Mouse (Mus musculus) frontal cortex, adult (tissue): ENCODE data around the gene 9930022D16Rik.

Experiments used
- ATAC-seq: cut with Nextera tagmentation; 2 replicates; pipeline ENCODE4 v1.9.2; 2017; ENCODE audit warnings: mild to moderate bottlenecking, moderate library complexity, mixed read lengths; ENCODE audit not compliant: low TSS enrichment

9930022D16Rik gene

DNA sequence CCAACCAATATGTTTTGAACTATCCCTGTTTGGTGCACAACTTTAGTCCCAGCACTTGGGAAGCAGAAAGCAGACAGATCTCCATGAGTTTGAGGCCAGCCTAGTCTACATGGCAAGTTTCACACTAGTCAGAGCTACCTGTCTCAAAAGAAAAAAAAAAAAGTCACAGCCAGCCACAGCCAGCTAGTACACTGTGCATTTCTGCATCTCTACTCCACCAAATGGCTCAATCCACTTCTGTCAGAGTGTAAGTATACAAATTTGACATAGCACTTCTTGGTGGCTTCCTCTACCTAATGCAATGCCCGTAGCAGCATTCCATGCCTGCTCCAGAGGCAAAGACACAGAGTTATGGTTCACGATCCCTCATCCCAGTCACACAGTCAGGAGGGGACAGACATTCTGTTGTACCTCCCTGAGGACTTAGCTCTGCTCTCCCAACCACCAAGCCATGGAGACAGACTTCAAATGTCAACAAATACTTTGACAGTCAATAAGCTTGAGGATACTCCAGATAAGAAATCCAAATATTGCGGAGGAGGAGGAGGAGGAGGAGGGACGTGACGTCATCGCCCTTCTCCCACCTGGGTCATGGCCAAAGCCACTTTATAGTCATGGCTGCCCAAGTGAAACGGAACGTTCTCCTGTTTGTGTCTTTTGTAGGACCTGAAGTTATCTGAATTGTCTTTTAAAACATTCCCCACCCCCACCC lies 3.1 kb downstream of the 9930022D16Rik start:
- ATAC-seq: no peak

DNA sequence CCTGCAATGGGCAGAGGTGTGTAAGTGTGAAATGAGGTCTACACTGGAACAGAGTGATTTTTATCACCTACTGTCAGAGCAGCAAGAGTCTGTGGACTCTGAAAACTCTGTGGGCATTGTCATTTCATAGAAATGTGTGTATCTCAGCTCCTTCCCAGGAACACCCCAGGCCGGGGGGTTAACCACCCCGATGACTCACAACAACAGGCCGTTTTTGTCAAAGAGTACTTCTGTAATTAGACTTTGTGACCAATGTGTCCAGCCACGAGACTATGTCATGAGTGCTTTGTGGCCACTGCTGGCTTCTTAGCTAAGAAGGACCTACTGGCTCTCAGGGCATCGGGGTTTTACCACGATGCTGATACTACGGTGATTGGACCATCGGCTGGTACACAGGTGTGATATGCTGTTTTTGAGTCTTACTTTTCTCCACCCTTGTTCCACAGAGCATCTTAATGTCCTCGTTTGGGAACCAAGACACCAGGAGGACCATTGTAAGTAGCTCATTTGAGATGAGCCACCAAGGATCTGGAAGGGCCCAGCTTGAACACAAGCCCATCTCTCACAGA lies 3.8 kb downstream of the 9930022D16Rik start:
- ATAC-seq: no peak

DNA sequence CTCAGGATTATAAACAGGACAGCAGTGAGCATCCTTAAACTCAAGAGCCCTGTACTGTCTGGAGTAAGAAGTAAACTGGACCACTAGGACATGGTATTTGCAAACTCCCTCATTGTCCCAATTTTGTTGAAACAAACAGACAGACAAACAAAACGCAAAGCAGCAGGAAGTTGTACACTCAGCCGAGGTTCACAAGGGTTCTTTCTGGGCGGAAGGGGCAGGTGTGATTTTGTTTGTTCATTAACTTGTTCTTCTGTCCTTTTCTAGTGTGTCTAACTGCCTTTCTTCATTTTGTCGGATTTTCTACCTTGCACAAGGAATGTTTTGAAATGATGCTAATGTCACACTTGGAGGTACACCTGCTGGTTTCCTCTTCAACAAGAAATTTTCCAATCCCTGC lies 5.7 kb downstream of the 9930022D16Rik start:
- no peak for ATAC-seq

DNA sequence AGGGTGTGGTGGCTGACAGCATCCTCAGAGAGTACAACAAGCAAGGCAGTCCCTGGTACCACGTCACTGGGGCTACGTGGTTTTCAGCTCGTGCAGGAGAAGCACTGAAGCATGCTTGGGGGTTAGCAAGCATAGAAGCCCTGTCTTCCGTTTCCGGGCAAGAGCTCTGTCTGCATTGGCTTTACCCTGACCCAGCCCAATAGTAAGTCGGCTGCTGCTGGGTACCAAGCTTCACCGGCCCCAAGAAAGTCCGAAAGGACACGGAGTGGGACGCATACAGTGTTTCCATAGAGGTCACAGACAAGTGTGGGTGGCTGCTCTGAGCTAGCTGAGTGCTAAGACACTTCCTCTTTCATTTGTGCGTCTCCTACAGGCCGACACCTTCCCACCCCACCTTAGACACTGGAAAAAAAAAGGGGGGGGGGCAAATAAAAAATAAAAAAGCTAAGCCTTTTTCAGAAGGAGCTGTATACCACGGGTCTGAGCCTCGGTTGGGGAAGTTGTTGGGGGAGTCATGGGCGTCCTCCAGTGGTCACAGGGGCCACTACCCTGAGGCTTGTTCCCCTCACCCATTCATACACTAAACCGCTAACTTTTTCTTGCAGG lies 6.3 kb downstream of the 9930022D16Rik start:
- no peak; the same call in 1 of the 2 replicates for ATAC-seq

DNA sequence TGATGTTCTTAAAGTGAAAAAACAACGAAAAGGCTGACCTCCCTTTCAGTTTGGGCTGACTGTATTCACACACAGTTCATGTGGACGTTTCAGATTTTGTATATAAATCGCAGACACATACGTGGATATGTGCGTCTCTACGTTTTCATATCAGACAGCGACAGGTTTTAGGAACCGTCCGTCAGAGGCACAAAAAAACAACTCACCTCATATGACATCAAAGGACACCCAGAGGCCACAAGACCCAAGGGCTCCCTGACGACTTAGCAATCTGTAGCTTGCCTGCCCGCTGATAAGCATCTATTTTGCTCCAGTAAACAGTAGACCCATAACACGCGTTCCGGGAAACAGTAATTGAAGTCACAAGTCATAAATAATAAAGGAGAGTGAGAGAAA lies 6.8 kb downstream of the 9930022D16Rik start:
- ATAC-seq: no peak

DNA sequence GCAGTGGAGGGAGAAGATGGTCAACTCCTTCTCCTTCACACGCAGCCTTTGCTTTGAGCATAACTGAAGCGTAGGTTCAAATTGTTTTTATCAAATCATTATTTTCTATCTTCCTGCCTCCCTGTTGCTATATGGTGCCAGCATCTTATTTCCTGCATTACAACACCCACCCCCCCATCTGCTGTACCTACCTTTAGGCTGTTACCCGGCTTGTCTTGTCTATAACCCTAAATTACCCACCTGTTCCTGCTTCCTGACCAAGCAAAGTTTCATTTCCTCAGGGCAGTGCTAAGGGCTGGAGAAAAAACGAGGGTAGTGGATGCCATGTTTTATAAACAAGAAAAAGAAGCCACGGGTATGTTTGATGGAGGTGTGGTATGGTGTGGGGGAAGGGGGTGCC lies 7.5 kb downstream of the 9930022D16Rik start:
- ATAC-seq: no peak

DNA sequence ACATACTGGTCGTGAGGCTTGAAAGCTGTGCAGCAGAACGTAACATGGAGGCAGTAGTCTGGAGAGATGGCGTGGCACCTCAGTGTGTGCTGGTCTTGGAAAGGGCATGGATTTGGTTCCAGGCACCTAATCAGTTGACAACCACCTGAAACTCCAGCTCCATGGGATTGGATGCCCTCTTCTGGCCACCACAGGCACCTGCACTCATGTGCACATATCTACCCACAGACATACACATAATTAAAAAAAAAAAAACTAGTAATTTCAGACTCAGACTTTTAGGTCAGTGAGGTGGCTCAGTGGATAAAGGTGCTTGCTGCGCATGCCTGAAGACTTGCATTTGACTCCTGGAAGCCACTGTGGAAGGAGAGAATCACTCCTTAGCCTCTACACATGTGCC lies 8.5 kb downstream of the 9930022D16Rik start:
- no peak for ATAC-seq

DNA sequence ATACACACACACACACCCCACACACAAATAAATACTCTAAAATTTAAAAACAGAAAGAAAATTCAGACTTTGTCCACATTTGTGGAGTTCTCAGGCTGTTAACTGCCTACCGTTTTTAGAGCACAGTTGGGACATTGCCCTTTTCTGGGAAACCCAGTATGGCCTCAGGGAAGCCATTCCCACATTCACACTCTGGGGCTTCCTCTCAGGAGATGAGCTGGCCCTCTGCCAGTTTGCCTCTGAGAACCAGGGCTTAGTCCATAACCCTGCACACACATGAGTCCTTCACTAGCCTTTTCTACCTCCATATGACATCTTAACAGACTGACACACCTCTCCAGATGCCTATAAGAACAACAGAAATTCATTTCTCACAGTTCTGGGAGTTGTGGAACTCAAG lies 9.6 kb downstream of the 9930022D16Rik start:
- no peak for ATAC-seq

DNA sequence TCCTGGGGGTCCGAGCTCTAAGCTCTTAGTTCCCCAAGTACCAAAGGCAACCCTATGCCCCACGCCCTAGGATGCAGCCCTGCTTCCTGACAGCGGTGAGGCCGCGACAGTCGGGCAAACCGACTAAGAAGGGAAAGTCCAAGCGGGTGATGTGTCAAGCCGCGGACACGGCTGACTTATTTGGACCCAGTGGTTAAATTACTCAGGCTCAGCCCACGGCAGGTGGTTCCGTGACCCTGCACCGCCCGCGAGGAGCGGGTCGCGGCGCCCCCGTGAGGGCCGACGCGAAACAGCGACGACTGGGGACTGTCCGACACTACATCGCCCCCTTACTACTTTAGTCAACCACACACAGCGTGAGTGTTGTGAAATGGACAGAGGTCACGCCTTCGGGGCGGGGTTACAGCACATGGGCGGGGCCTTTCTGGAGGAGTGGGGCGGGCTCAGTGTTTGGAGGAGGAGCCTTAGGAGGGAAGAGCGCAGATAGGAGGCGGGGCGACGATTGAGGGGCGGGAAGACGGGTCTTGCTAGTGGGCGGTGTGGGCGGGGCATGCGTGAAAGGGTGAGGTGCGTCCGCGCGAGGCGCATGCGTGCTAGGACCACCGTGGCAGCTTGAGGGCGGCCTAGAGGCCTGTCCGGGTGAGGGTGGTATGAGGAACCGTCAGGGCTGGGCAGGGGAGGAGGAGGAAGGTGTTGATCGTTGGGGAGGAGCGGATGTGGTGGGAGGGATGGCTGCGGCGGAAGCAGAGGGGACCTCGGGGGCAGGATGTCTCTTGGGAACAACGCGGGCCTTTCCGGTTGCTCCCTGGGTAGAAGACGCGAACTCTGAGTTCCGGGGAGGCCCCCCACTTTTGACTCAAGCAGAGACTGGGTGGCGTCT lies 11.9 kb downstream of the 9930022D16Rik start, which contains the start of gene Amz2:
Gene Amz2, plus strand, starts transcription at position 555 of the 880 bp plus-strand sequence.
- ATAC-seq: peak; percentile 94

DNA sequence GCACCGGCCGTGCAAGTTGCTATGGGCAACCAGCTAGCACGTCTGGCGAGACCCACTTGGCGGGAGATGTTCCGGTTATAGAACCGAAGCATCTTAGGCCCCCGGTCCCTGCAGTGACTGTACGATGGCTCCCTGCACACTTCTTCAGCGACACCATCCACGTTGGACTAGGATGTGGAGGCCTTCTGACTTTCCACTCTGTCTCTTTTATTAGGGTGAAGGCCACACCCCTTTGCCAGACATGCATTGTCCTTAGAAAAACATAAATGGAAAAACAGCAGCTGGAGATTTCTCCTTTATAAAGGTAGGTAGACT lies 12.5 kb downstream of the 9930022D16Rik start:
- no peak; the same call in 1 of the 2 replicates for ATAC-seq

DNA sequence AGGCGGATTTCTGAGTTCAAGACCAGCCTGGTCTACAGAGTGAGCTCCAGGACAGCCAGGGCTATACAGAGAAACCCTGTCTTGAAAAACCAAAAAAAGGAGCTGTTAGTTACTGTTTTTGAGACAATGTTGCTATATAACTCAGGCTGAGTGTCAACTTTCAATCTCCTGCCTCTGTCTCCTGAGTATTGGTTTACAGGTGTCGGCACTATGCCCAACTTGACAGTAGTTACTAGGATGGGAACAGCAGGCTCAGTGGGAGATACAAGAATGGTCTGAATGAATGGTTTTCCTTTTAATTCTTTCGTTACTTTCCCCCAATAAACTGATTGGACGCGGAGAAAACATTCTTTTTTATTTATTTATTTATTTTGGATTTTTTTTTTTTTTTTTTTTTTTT lies 13.6 kb downstream of the 9930022D16Rik start:
- no peak for ATAC-seq

DNA sequence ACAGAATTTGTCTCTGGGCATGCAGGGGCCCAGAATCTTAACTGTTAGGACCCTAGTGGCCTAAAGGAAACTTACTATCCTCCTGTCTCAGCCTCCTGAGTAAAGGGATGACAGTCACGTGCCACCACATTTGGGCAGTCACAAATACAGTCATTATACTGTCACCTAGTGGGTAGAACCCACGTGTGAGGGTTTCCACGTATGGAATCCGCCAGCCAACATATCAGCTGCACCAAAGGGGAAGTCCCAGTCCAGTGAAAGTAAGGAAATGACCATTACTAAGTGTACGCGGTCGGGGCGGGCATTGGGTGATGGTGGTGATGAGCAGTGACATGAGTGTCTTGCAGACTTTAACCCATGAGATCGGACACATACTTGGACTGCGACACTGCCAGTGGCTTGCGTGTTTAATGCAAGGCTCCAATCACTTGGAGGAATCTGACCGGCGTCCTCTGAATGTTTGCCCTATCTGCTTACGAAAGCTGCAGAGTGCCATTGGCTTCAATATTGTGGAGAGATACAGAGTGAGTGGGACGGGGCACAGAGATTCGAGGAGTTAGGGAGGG lies 20.6 kb downstream of the 9930022D16Rik start:
- no peak for ATAC-seq

DNA sequence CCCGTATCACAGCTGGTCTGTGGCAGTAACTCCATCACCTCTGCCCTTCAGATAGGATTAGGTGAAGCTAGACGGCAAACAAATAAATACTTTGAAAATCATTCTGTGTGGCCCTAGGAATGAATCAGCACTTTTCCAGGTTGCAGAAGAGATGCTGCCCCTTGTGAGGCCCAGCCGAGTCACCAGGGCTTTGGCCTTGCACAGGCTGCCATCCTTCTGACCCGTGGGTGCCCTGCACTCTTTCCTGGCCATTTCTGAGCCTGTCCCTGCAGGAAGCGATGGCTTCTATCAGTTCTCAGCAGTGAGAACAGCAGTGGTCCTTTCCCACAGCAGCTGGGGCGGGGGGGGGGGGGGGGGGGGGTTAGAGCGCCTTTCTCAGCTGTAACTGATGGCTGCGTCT lies 23.2 kb downstream of the 9930022D16Rik start:
- ATAC-seq: no peak

DNA sequence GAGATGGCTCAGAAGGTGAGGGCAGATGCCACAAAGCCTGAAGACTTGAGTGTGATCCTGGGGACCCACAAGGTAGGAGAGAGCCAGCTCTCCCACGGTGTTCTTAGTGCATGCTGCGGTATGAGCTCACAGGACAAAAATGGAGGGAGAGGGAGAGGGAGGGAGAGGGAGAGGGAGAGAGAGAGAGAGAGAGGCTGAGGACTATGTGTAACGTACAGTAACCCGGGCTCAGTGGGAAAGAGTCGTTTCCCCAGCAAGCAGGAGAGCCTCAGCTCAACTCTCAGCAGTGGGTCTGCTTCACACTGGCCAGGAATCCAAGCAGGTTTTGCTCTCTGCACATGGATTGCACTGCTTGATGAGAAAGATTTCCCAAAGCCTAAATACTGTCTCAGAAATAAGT lies 25.5 kb downstream of the 9930022D16Rik start:
- no peak for ATAC-seq

DNA sequence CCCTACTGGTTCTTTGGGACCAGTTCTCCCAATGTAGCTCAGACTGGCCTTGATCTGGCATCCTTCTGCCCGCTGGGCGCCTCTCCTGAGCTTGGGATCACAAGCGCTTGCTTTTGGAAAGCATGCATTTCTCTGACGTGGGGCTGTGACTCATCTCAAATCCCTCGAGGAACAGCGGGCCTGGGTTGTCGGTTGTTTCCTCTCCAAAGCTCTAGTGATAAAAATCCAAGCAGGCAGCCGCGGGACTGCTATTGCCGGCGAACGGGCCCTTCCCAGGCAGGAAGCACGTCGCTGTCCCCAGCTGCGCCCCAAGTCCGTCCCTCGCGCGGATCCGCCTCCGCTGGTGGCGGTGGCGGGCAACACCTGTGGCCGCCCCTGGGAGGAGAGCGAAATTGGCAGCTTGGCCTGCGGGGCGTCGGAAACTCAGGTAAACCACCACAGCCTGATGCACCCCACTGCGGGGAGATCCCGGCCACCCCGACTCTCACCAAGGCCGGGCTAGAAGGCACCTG lies 26.2 kb downstream of the 9930022D16Rik start:
- ATAC-seq: peak; percentile 86

DNA sequence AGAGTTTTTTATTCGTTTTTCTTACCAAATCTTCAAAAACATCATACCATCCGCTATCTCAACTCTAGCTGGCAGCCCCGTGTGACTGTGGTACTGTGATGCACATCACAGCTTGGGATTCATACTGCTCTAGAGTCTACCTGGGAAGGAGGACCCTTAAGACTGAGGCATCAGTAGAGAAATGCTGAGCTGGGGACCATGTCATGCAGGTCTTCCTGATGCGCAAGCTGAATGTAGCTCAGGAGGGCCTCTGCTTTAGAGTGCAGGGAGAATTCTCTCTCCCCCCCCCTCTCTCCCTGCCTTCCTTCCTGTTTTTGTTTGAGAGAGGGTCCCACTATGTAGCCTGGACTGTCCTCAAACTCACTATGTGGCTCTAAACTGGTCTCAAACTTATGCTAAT lies 26.9 kb downstream of the 9930022D16Rik start:
- no peak for ATAC-seq

DNA sequence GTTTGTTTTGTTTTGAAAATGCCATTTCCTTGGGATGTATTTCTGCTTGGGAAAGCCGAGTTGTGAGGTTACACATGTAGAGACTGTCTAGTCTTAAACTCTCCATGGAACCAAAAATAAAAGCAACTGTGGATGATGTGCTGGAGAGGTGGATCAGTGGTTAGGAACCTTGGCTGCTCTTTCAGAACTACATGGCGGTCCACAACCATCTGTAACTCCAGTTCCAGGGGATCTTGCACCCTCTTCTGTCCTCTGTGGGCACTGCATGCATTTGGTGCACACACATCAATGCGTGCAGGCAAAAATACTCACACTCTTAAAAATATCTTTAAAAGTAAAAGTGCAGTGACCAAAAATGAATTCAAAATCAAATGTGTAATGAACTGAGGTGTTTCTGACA lies 27.4 kb downstream of the 9930022D16Rik start:
- no peak for ATAC-seq

DNA sequence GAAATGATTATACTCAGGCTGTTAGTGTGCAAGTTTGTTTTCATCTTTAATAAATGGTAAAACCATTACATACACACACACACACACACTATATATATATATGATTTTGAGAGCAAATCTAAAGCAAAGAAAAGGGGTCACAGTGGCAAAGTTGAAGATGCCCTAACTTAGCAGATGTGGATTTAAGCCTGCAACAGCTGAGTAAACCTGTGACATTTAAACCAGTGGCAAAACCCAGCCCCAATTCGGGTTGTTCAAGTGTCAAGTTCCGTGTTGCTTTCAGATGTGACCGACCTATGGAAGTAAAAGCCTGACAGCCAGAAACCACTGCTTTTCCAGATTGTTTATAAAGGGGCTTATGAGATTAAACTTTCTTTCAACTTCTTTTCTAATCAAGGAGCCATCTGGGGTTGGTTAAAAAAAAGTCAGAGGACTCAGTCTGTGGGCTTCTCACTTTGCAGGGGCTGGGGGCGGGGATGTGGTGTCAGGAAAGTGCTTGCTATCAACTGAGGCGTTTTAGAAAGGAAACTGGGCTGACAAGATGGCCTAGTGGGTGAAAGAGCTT lies 28.5 kb downstream of the 9930022D16Rik start:
- no peak for ATAC-seq

DNA sequence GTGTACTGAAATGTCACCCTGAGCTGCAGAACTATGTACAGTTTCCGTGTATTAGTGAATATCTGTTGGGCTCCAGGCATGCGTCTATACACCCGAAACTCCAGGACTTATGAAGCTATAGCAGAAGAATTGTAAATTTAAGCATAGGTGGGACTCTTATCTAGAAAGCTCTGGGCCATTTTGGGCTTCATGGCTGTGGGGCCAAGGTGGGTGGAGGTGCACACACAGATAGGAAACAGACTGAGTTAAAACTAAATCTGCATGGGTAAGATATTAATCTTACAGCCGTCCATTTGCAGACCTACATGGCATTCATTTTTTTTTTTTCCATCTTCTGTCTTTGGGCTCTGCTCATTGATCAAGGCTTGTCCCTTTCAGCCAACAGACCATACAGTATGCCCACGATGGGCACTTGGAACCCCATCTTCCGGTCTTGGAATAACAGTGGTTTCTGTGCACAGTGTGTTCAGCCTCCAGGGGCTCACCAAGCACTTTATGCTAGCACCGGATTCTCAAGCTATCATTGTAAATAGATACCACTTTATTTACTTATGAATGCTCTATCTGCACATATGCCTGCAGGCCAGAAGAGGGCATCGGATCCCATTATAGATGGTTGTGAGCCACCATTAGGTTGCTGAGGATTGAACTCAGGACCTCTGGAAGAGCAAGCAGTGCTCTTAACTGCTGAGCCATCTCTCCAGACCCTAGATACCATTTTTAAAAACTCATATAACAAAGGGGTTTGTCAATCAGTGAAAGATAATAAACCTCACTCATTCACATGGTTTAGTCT lies 29.9 kb downstream of the 9930022D16Rik start:
- ATAC-seq: no peak

DNA sequence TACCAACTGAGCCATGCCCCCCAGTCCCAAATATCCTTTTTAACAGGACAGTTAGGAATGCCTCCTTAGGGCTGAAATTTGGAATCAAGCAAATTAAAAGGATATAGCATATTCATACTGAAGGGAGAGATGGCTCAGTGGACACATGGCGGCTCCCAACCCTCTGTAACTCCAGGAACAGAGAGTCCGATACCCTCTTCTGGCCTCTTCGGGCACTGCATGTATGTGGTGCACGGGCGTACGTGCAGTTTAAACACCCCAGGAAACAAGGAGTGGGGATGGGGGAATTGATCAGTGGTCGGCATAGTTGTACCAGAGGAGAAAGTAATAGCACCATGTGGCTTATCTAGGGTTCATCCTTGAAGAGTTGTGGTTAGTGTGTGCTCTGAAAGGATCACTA lies 30.9 kb downstream of the 9930022D16Rik start:
- ATAC-seq: no peak
